Mouse (Mus musculus) neural tube, embryonic 15.5 days (tissue): ENCODE data around the gene C1qa. TPM values are rescaled to one million over a fixed set of nuclear protein-coding genes. Genes with fewer than 3 reads are reported as not detected.
A peak's percentile ranks its signal among the peaks of the same experiment; 100 is the strongest.

ENCODE experiments used
- ATAC-seq: fragments of 200-750 bp; cut with Nextera tagmentation; 2 replicates; pipeline ENCODE4 v1.8.0; 2017; ENCODE audit warnings: mild to moderate bottlenecking, moderate TSS enrichment, moderate library complexity; ENCODE audit not compliant: low FRiP score
- H3K27ac ChIP-seq: fragments of 300-500 bp; sonication (generic); replicated peaks from 2 replicates; pipeline ENCODE4 v1.5.1; 2015; ENCODE audit warnings: mild to moderate bottlenecking, inconsistent platforms
- H3K27me3 ChIP-seq: fragments of 300-500 bp; sonication (generic); replicated peaks from 2 replicates; pipeline ENCODE4 v1.6.1; 2015; ENCODE audit warnings: inconsistent platforms
- H3K36me3 ChIP-seq: fragments of 300-500 bp; sonication (generic); 2 replicates; pipeline ENCODE4 v1.6.1; 2015; ENCODE audit warnings: inconsistent platforms
- H3K4me1 ChIP-seq: fragments of 300-500 bp; sonication (generic); 2 replicates; pipeline ENCODE4 v1.6.1; 2015; ENCODE audit warnings: inconsistent platforms
- H3K4me2 ChIP-seq: fragments of 300-500 bp; sonication (generic); 2 replicates; pipeline ENCODE4 v1.6.1; 2015; ENCODE audit warnings: inconsistent platforms, mild to moderate bottlenecking, moderate library complexity
- H3K4me3 ChIP-seq: fragments of 300-500 bp; sonication (generic); replicated peaks from 2 replicates; pipeline ENCODE4 v1.5.1; 2015; ENCODE audit warnings: mild to moderate bottlenecking, inconsistent platforms
- H3K9ac ChIP-seq: fragments of 300-500 bp; sonication (generic); replicated peaks from 2 replicates; pipeline ENCODE4 v1.6.1; 2015; ENCODE audit warnings: mild to moderate bottlenecking, inconsistent platforms
- H3K9me3 ChIP-seq: fragments of 300-500 bp; sonication (generic); replicated peaks from 2 replicates; pipeline ENCODE4 v1.6.1; 2016; ENCODE audit warnings: inconsistent platforms
- WGBS: fragments of 180-500 bp; shearing (Covaris S2); methylation state at CpG from one replicate; pipeline ENCODE4 v1.1.7; 2015; ENCODE audit warnings: mixed read lengths; 5-methylcytosine and 5-hydroxymethylcytosine counted together
- polyA plus RNA-seq: library from polyadenylated mRNA; unstranded; fragments of >200 nt; fragmentation: Nextera tagmentation; extraction: Ambion mirVana; gene quantifications from 2 replicates; pipeline ENCODE4 v1.2.1, GENCODE M21; 2015

The C1qa gene
- polyA plus RNA-seq, 1 experiment from 2014 or later: 33.7 TPM

- WGBS: 35% methylated on average over 5 of the region's 5 CpGs
- Histone ChIP-seq H3K4me1 (no peaks in the 10 kb centered on the region), H3K9ac (no peak overlapping the region), H3K27me3 (no peaks in the 10 kb centered on the region), H3K36me3 (no peaks in the 10 kb centered on the region), H3K27ac (no peak overlapping the region), H3K9me3 (no peaks in the 10 kb centered on the region), H3K4me2 (no peak overlapping the region), H3K4me3 (no peak overlapping the region)
- ATAC-seq: no peak
Measured at GRCm38 (mm10) chr4:136878601-136879000, 20.0 kb downstream of the C1qa start.

GRCm38 (mm10) chr4:136878171-136878570 lies 20.4 kb downstream of the C1qa start:
- Histone ChIP-seq H3K9me3 (no peaks in the 10 kb centered on the region), H3K4me3 (no peak overlapping the region), H3K27me3 (no peaks in the 10 kb centered on the region), H3K9ac (no peak overlapping the region), H3K27ac (no peak overlapping the region), H3K4me2 (no peak overlapping the region), H3K4me1 (no peaks in the 10 kb centered on the region), H3K36me3 (no peaks in the 10 kb centered on the region)
- 56% methylated on average over 8 of the region's 8 CpGs for WGBS
- ATAC-seq: no peak

GRCm38 (mm10) chr4:136876971-136877370 lies 21.6 kb downstream of the C1qa start:
- Histone ChIP-seq H3K9ac (no peak overlapping the region), H3K27ac (no peak overlapping the region), H3K4me2 (no peak overlapping the region), H3K4me1 (no peaks in the 10 kb centered on the region), H3K9me3 (no peaks in the 10 kb centered on the region), H3K4me3 (no peak overlapping the region), H3K36me3 (no peaks in the 10 kb centered on the region), H3K27me3 (no peaks in the 10 kb centered on the region)
- WGBS: 21% methylated on average over 7 of the region's 7 CpGs
- ATAC-seq: no peak

GRCm38 (mm10) chr4:136875012-136875411 lies 23.6 kb downstream of the C1qa start:
- H3K27me3 ChIP-seq: no peaks in the 10 kb centered on the region
- H3K4me3 ChIP-seq: no peak overlapping the region
- H3K36me3 ChIP-seq: no peaks in the 10 kb centered on the region
- H3K9me3 ChIP-seq: no peaks in the 10 kb centered on the region
- no peak for ATAC-seq
- 79% methylated on average over 14 of the region's 14 CpGs for WGBS
- no peaks in the 10 kb centered on the region for H3K4me1 ChIP-seq
- no peak overlapping the region for H3K27ac ChIP-seq
- no peak overlapping the region for H3K9ac ChIP-seq
- no peak overlapping the region for H3K4me2 ChIP-seq

- H3K9ac ChIP-seq: no peak overlapping the region
- H3K4me1 ChIP-seq: peaks cover 24% of the 10 kb centered on the region
- no peak overlapping the region for H3K4me3 ChIP-seq
- H3K9me3 ChIP-seq: no peaks in the 10 kb centered on the region
- no peaks in the 10 kb centered on the region for H3K27me3 ChIP-seq
- no peak overlapping the region for H3K27ac ChIP-seq
- H3K4me2 ChIP-seq: no peak overlapping the region
- H3K36me3 ChIP-seq: no peaks in the 10 kb centered on the region
- ATAC-seq: no peak
- 80% methylated on average over 6 of the region's 6 CpGs for WGBS
Measured at GRCm38 (mm10) chr4:136868371-136868770, 30.2 kb downstream of the C1qa start.

- no peak overlapping the region for H3K9ac ChIP-seq
- H3K27ac ChIP-seq: no peak overlapping the region
- WGBS: 14% methylated on average over 11 of the region's 12 CpGs
- no peaks in the 10 kb centered on the region for H3K27me3 ChIP-seq
- no peaks in the 10 kb centered on the region for H3K36me3 ChIP-seq
- ATAC-seq: no peak
- H3K9me3 ChIP-seq: no peaks in the 10 kb centered on the region
- peaks cover 24% of the 10 kb centered on the region for H3K4me1 ChIP-seq
- no peak overlapping the region for H3K4me2 ChIP-seq
- no peak overlapping the region for H3K4me3 ChIP-seq
Measured at GRCm38 (mm10) chr4:136867690-136868345, 30.8 kb downstream of the C1qa start.

GRCm38 (mm10) chr4:136865531-136865930 lies 33.1 kb downstream of the C1qa start:
- peaks cover 35% of the 10 kb centered on the region for H3K4me1 ChIP-seq
- H3K4me3 ChIP-seq: no peak overlapping the region
- no peaks in the 10 kb centered on the region for H3K27me3 ChIP-seq
- H3K27ac ChIP-seq: peak overlapping the region; percentile 46; the same call in 1 of the 2 replicates
- H3K4me2 ChIP-seq: peak overlapping the region; percentile 32
- ATAC-seq: 0 out of 2 replicates have a peak, but pooled peaks have one; percentile 11
- no peaks in the 10 kb centered on the region for H3K9me3 ChIP-seq
- 31% methylated on average over 5 of the region's 5 CpGs for WGBS
- H3K36me3 ChIP-seq: no peaks in the 10 kb centered on the region
- no peak overlapping the region; the same call in 1 of the 2 replicates for H3K9ac ChIP-seq

GRCm38 (mm10) chr4:136864751-136865470 lies 33.7 kb downstream of the C1qa start:
- Histone ChIP-seq H3K9me3 (no peaks in the 10 kb centered on the region), H3K36me3 (no peaks in the 10 kb centered on the region), H3K4me1 (peaks cover 35% of the 10 kb centered on the region), H3K4me3 (no peak overlapping the region), H3K27ac (peak overlapping the region; percentile 46; the same call in 1 of the 2 replicates), H3K27me3 (no peaks in the 10 kb centered on the region), H3K4me2 (peak overlapping the region; percentile 32), H3K9ac (no peak overlapping the region; the same call in 1 of the 2 replicates)
- ATAC-seq: peak; percentile 52; the same call in 1 of the 2 replicates
- WGBS: 5% methylated on average over 15 of the region's 15 CpGs

- no peak overlapping the region for H3K27ac ChIP-seq
- no peak overlapping the region for H3K4me3 ChIP-seq
- H3K36me3 ChIP-seq: no peaks in the 10 kb centered on the region
- WGBS: 49% methylated on average over 9 of the region's 9 CpGs
- H3K4me1 ChIP-seq: peaks cover 35% of the 10 kb centered on the region
- no peaks in the 10 kb centered on the region for H3K27me3 ChIP-seq
- no peaks in the 10 kb centered on the region for H3K9me3 ChIP-seq
- H3K9ac ChIP-seq: no peak overlapping the region
- H3K4me2 ChIP-seq: no peak overlapping the region
- no peak for ATAC-seq
Measured at GRCm38 (mm10) chr4:136863517-136863916, 35.1 kb downstream of the C1qa start.

GRCm38 (mm10) chr4:136862411-136862810 lies 36.2 kb downstream of the C1qa start:
- Histone ChIP-seq H3K4me3 (no peak overlapping the region), H3K4me2 (no peak overlapping the region), H3K9ac (no peak overlapping the region), H3K9me3 (no peaks in the 10 kb centered on the region), H3K27ac (no peak overlapping the region), H3K27me3 (no peaks in the 10 kb centered on the region), H3K36me3 (no peaks in the 10 kb centered on the region), H3K4me1 (peaks cover 31% of the 10 kb centered on the region)
- WGBS: 70% methylated on average over 2 of the region's 2 CpGs
- no peak for ATAC-seq

GRCm38 (mm10) chr4:136861806-136862205 lies 36.8 kb downstream of the C1qa start:
- WGBS: 7% methylated on average over 17 of the region's 17 CpGs
- H3K9ac ChIP-seq: no peak overlapping the region
- no peak overlapping the region for H3K4me2 ChIP-seq
- 0 out of 2 replicates have a peak overlapping the region, but pooled peaks have one; percentile 4 for H3K27ac ChIP-seq
- no peaks in the 10 kb centered on the region for H3K36me3 ChIP-seq
- no peaks in the 10 kb centered on the region for H3K27me3 ChIP-seq
- 0 out of 2 replicates have a peak, but pooled peaks have one; percentile 13 for ATAC-seq
- H3K9me3 ChIP-seq: no peaks in the 10 kb centered on the region
- no peak overlapping the region for H3K4me3 ChIP-seq
- H3K4me1 ChIP-seq: peaks cover 31% of the 10 kb centered on the region

GRCm38 (mm10) chr4:136860022-136860421 lies 38.6 kb downstream of the C1qa start:
- WGBS: 85% methylated on average over 7 of the region's 7 CpGs

More at GRCm38 (mm10) chr4:136860022-136860421, 38.6 kb downstream of the C1qa start:
- Histone ChIP-seq H3K4me3 (no peak overlapping the region), H3K9me3 (no peaks in the 10 kb centered on the region), H3K9ac (no peak overlapping the region), H3K4me2 (no peak overlapping the region), H3K4me1 (peaks cover 23% of the 10 kb centered on the region), H3K27me3 (no peaks in the 10 kb centered on the region), H3K36me3 (no peaks in the 10 kb centered on the region), H3K27ac (no peak overlapping the region)
- no peak for ATAC-seq
